Mouse (Mus musculus): ENCODE data around the gene Rdh11. TPM values are rescaled to one million over a fixed set of nuclear protein-coding genes. Genes with fewer than 3 reads are reported as not detected.
A peak's percentile ranks its signal among the peaks of the same experiment; 100 is the strongest.

Rdh11 gene
- polyA plus RNA-seq (2012; ENCODE audit: insufficient read depth, insufficient read length, low replicate concordance, missing spikeins): not detected in 2 replicates

- peak within 1 kb of the TSS; percentile 70 for H3K4me3 ChIP-seq (ENCODE audit: insufficient read depth, low read depth, low read length)
- no peak within 1 kb of the TSS for H3K27ac ChIP-seq (ENCODE audit: insufficient read depth, low read depth, low read length)
- 69% methylated on average over 6 of the region's 6 CpGs for WGBS
- peaks cover 4% of the 10 kb centered on the region for H3K4me1 ChIP-seq (ENCODE audit: control insufficient read depth, insufficient read depth, low read length)
- TF ChIP-seq POLR2A (IDR thresholded peaks at IDR 0.05; ENCODE audit: insufficient read depth, low read depth, low read length) (no peak), CTCF (IDR thresholded peaks at IDR 0.05; ENCODE audit: insufficient read depth, low read depth, low read length) (no peak)
Observed at GRCm38 (mm10) chr12:79192193-79192592, at the start of gene Rdh11. Rdh11 (minus strand) TSS chr12:79192293.

DNA sequence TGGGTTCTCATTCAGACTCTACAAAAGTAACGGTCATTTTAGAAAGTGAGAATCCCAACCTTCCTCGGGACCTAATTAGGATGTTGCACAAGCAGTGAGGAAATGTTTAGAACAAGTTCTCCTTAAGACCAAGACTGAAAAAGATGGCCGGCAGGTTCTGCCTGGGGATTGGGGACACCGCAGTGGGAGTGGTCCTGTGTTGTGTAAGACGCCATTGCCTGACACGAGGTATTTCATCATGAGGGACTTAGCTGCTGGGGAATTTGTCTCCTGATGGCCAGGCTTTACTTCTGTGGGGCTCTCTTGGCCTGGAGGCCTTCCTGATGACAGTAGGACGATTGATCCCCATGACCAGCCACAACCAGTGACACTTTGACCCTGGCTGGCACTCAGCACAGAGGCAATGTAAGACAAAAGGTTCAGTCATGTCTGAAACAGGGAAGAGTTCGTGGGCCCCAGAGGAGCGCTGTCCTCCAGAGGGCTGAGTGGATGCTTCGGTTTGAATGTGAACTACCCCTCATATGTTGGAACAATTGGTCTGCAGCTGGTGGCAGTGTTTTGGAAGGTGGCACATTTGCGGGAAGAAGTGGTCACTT is 43.5 kb upstream of the Rdh11 start:
- no peaks in the 10 kb centered on the region for H3K4me1 ChIP-seq (ENCODE audit: control insufficient read depth, insufficient read depth, low read length)
- TF ChIP-seq POLR2A (IDR thresholded peaks at IDR 0.05; ENCODE audit: insufficient read depth, low read depth, low read length) (no peak), CTCF (IDR thresholded peaks at IDR 0.05; ENCODE audit: insufficient read depth, low read depth, low read length) (no peak)
- 76% methylated on average over 11 of the region's 11 CpGs for WGBS
- no peak overlapping the region for H3K27ac ChIP-seq (ENCODE audit: insufficient read depth, low read depth, low read length)
- no peak overlapping the region for H3K4me3 ChIP-seq (ENCODE audit: insufficient read depth, low read depth, low read length)

- Histone ChIP-seq H3K4me3 (ENCODE audit: insufficient read depth, low read depth, low read length) (no peak overlapping the region), H3K4me1 (ENCODE audit: control insufficient read depth, insufficient read depth, low read length) (no peaks in the 10 kb centered on the region), H3K27ac (ENCODE audit: insufficient read depth, low read depth, low read length) (no peak overlapping the region)
- WGBS: 67% methylated on average over 5 of the region's 5 CpGs
- no peak for TF ChIP-seq POLR2A (IDR thresholded peaks at IDR 0.05; ENCODE audit: insufficient read depth, low read depth, low read length)
- TF ChIP-seq CTCF (IDR thresholded peaks at IDR 0.05; ENCODE audit: insufficient read depth, low read depth, low read length): no peak
Observed at GRCm38 (mm10) chr12:79217511-79217910, 25.4 kb upstream of the Rdh11 start.

DNA sequence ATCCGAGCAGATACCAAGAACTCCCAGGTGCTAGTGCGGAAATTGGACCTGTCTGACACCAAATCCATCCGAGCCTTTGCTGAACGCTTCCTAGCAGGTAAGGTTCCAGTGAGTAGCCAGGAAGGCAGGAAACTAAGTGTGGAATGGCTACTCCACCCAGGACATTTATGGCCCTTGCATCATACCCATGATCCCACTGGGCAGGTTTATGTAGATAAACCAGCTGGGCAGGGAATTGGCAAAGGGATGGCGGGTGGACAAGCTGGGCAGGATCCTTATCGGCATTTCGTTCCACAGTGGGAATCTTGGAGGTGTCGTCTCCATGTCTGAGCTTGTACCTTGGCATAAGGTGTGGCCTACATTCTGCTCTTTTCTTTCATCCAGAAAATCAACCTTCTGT is 19.4 kb upstream of the Rdh11 start:
- TF ChIP-seq CTCF (IDR thresholded peaks at IDR 0.05; ENCODE audit: insufficient read depth, low read depth, low read length) (no peak), POLR2A (IDR thresholded peaks at IDR 0.05; ENCODE audit: insufficient read depth, low read depth, low read length) (no peak)
- H3K4me1 ChIP-seq (ENCODE audit: control insufficient read depth, insufficient read depth, low read length): 0 out of 2 replicates have a peak, but pooled peaks cover 2% of the 10 kb centered on the region
- H3K4me3 ChIP-seq (ENCODE audit: insufficient read depth, low read depth, low read length): no peak overlapping the region
- H3K27ac ChIP-seq (ENCODE audit: insufficient read depth, low read depth, low read length): no peak overlapping the region
- WGBS: 93% methylated on average over 8 of the region's 8 CpGs

GRCm38 (mm10) chr12:79208703-79209464 is 16.8 kb upstream of the Rdh11 start, which contains the start of gene Rdh12:
Rdh12 (plus strand) TSS chr12:79208914.
- Histone ChIP-seq H3K27ac (ENCODE audit: insufficient read depth, low read depth, low read length) (no peak within 1 kb of the TSS), H3K4me3 (ENCODE audit: insufficient read depth, low read depth, low read length) (peak within 1 kb of the TSS; percentile 44), H3K4me1 (ENCODE audit: control insufficient read depth, insufficient read depth, low read length) (0 out of 2 replicates have a peak, but pooled peaks cover 2% of the 10 kb centered on the region)
- 3% methylated on average over 13 of the region's 13 CpGs for WGBS
- no peak for TF ChIP-seq POLR2A (IDR thresholded peaks at IDR 0.05; ENCODE audit: insufficient read depth, low read depth, low read length)
- TF ChIP-seq CTCF (IDR thresholded peaks at IDR 0.05; ENCODE audit: insufficient read depth, low read depth, low read length): no peak

DNA sequence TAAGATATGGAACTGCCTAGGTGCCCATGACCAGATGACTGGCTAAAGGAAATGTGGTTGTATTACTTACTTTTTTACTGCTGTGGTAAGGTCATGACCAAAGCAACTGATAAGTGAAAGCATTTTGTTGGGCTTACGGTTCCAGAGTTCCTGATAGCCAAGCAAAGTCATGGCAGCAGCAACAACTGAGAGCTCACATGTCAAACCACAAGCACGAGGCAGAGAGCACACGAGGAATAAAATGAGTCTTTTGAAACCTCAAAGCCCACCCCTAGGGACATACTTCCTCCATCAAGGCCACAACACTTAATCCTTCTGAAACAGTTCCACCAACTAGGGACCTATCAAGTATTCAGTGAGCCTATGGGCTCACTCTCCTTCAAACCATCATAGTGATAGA is 9.8 kb upstream of the Rdh11 start:
- TF ChIP-seq CTCF (IDR thresholded peaks at IDR 0.05; ENCODE audit: insufficient read depth, low read depth, low read length) (no peak), POLR2A (IDR thresholded peaks at IDR 0.05; ENCODE audit: insufficient read depth, low read depth, low read length) (no peak)
- no peak overlapping the region for H3K27ac ChIP-seq (ENCODE audit: insufficient read depth, low read depth, low read length)
- no peaks in the 10 kb centered on the region for H3K4me1 ChIP-seq (ENCODE audit: control insufficient read depth, insufficient read depth, low read length)
- H3K4me3 ChIP-seq (ENCODE audit: insufficient read depth, low read depth, low read length): no peak overlapping the region
- WGBS: 81% methylated on average over 3 of the region's 3 CpGs

GRCm38 (mm10) chr12:79197105-79197504 is 5.0 kb upstream of the Rdh11 start:
- TF ChIP-seq POLR2A (IDR thresholded peaks at IDR 0.05; ENCODE audit: insufficient read depth, low read depth, low read length) (no peak), CTCF (IDR thresholded peaks at IDR 0.05; ENCODE audit: insufficient read depth, low read depth, low read length) (no peak)
- no peak overlapping the region for H3K4me3 ChIP-seq (ENCODE audit: insufficient read depth, low read depth, low read length)
- 68% methylated on average over 5 of the region's 5 CpGs for WGBS
- no peak overlapping the region for H3K27ac ChIP-seq (ENCODE audit: insufficient read depth, low read depth, low read length)
- H3K4me1 ChIP-seq (ENCODE audit: control insufficient read depth, insufficient read depth, low read length): no peaks in the 10 kb centered on the region

DNA sequence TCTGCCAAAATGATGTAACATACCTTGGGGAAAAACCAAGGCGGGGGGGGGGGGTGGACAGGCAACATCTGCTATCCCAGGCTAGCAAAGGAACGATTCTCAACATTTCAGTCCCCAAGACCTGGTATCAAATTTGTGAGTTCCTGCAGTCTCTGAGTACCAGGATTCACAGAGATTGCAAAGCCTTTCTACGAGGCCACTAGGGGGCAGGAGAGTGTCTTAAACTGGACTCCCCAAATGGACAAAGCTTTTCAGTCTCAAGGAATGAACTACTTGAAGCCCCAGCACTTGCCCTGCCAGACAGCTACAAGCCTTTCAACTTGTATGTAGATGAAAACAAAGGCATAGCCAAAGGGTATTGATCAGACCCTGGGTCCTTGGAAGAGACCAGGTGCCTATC is 1.3 kb upstream of the Rdh11 start:
- WGBS: 0% methylated on average over 3 of the region's 3 CpGs
- H3K27ac ChIP-seq (ENCODE audit: insufficient read depth, low read depth, low read length): no peak overlapping the region
- H3K4me3 ChIP-seq (ENCODE audit: insufficient read depth, low read depth, low read length): no peak overlapping the region
- H3K4me1 ChIP-seq (ENCODE audit: control insufficient read depth, insufficient read depth, low read length): peaks cover 4% of the 10 kb centered on the region
- TF ChIP-seq POLR2A (IDR thresholded peaks at IDR 0.05; ENCODE audit: insufficient read depth, low read depth, low read length): no peak
- no peak for TF ChIP-seq CTCF (IDR thresholded peaks at IDR 0.05; ENCODE audit: insufficient read depth, low read depth, low read length)

DNA sequence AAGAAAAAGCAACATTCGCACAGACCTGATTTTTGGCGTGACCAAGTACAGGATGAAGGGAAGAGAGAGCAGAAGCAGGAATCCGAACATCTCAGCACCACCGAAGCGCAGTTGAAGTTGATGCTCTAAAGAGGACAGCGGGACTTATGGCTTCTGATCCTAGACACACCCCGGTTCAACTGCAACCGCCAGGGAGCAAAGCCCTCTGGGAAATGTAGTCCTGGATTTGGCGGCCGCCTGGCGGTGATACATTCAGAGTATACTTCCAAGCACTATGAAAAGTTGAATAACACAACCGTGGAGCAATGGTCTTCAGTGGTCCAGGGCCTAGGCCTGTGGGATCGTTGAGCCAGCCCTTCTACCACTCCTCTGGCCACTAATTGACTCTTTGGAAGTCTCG is 392 bp downstream of the Rdh11 start:
- TF ChIP-seq CTCF (IDR thresholded peaks at IDR 0.05; ENCODE audit: insufficient read depth, low read depth, low read length) (peak; percentile 52), POLR2A (IDR thresholded peaks at IDR 0.05; ENCODE audit: insufficient read depth, low read depth, low read length) (0 out of 2 replicates have a peak, but pooled peaks have one; percentile 25)
- 4% methylated on average over 14 of the region's 14 CpGs for WGBS
- Histone ChIP-seq H3K4me3 (ENCODE audit: insufficient read depth, low read depth, low read length) (peak overlapping the region; percentile 70), H3K27ac (ENCODE audit: insufficient read depth, low read depth, low read length) (no peak overlapping the region), H3K4me1 (ENCODE audit: control insufficient read depth, insufficient read depth, low read length) (peaks cover 4% of the 10 kb centered on the region)
